Mouse (Mus musculus) hindlimb bud, embryonic 11.5 days (tissue): ENCODE data around the gene Ncf4.

Source experiments
- DNase-seq: peaks from one replicate; pipeline ENCODE4 v3.0.0-alpha.2; 2012; ENCODE audit warnings: low read depth, low spot score; ENCODE audit errors: extremely low spot score

The Ncf4 gene

GRCm38 (mm10) chr15:78244695-78245492, at the start of gene Ncf4:
Gene Ncf4 (plus strand): TSS chr15:78244801.
- no peak for DNase-seq

GRCm38 (mm10) chr15:78195096-78195880, 49.3 kb upstream of the Ncf4 start:
- DNase-seq = no peak

- no peak for DNase-seq
These were observed 40.4 kb upstream of the Ncf4 start for GRCm38 (mm10) chr15:78204053-78204847.

- DNase-seq = no peak
These were observed 39.4 kb upstream of the Ncf4 start for GRCm38 (mm10) chr15:78205192-78205591.

- DNase-seq = no peak
These were observed 38.3 kb upstream of the Ncf4 start, which contains the start of gene Pvalb for GRCm38 (mm10) chr15:78206312-78206711. Gene Pvalb (minus strand): TSS chr15:78206400.

- DNase-seq = no peak
These were observed 34.4 kb upstream of the Ncf4 start for GRCm38 (mm10) chr15:78210203-78210602.

GRCm38 (mm10) chr15:78211367-78211766, 33.2 kb upstream of the Ncf4 start:
- DNase-seq = no peak

- no peak for DNase-seq
These were observed 29.3 kb upstream of the Ncf4 start for GRCm38 (mm10) chr15:78215269-78215668.

- DNase-seq = no peak
These were observed 16.8 kb upstream of the Ncf4 start for GRCm38 (mm10) chr15:78227816-78228215.

- DNase-seq = no peak
These were observed 13.0 kb upstream of the Ncf4 start for GRCm38 (mm10) chr15:78231346-78232331.

- DNase-seq = no peak
These were observed 9.6 kb upstream of the Ncf4 start for GRCm38 (mm10) chr15:78234823-78235509.

GRCm38 (mm10) chr15:78239453-78239852, 5.1 kb upstream of the Ncf4 start:
- DNase-seq = peak; percentile 50

GRCm38 (mm10) chr15:78239956-78240617, 4.5 kb upstream of the Ncf4 start:
- no peak for DNase-seq

- no peak for DNase-seq
These were observed 3.3 kb upstream of the Ncf4 start for GRCm38 (mm10) chr15:78241335-78241734.

- DNase-seq = no peak
These were observed 1.5 kb upstream of the Ncf4 start for GRCm38 (mm10) chr15:78243061-78243460.

GRCm38 (mm10) chr15:78243774-78244173, 827 bp upstream of the Ncf4 start:
- no peak for DNase-seq

- DNase-seq = no peak
These were observed 1.8 kb downstream of the Ncf4 start for GRCm38 (mm10) chr15:78246143-78247116.

GRCm38 (mm10) chr15:78247659-78248058, 3.1 kb downstream of the Ncf4 start:
- DNase-seq = no peak
